Mouse (Mus musculus) MEL (cell line): ENCODE data around the gene Ptgir. TPM values are rescaled to one million over a fixed set of nuclear protein-coding genes. Genes with fewer than 3 reads are reported as not detected.

Source experiments
- DNase-seq: peaks from one replicate; pipeline ENCODE4 v3.0.0; 2011; ENCODE audit warnings: low read depth, low spot score
- H3K27ac ChIP-seq: 2 replicates; pipeline ENCODE4 v1.5.1; 2012; ENCODE audit warnings: low read depth, mild to moderate bottlenecking, control low read depth, low read length, moderate library complexity; ENCODE audit not compliant: control insufficient read depth
- H3K27me3 ChIP-seq, 2 experiments: fragments of 150-350 bp in 1 of 2; sonication (generic) in 1 of 2; 2 replicates each; pipeline ENCODE4 v1.6.1; 2012; ENCODE audit warnings: low read length in 2 of 2, mild to moderate bottlenecking in 2 of 2, improper control_type of control experiment in 1 of 2, moderate library complexity in 1 of 2; ENCODE audit not compliant: insufficient read depth in 2 of 2, control insufficient read depth in 1 of 2
- H3K36me3 ChIP-seq, 2 experiments: 2 replicates each; pipeline ENCODE4 v1.6.1; 2012 to 2014; ENCODE audit warnings: low read length in 2 of 2, improper control_type of control experiment in 1 of 2, inconsistent platforms in 1 of 2, mild to moderate bottlenecking in 1 of 2; ENCODE audit not compliant: insufficient read depth in 2 of 2, control insufficient read depth in 1 of 2
- H3K4me1 ChIP-seq, 2 experiments: fragments of 150-350 bp in 1 of 2; sonication (generic) in 1 of 2; 2 replicates each; pipeline ENCODE4 v1.6.1; 2012; ENCODE audit warnings: low read length in 2 of 2, improper control_type of control experiment in 1 of 2, mild to moderate bottlenecking in 1 of 2; ENCODE audit not compliant: insufficient read depth in 2 of 2, control insufficient read depth in 1 of 2
- H3K4me3 ChIP-seq, 2 experiments: fragments of 150-350 bp in 1 of 2; sonication (generic) in 1 of 2; 2 replicates each; pipeline ENCODE4 v1.5.1; 2012; ENCODE audit warnings: low read depth in 2 of 2, low read length in 2 of 2, mild to moderate bottlenecking in 2 of 2, moderate library complexity in 2 of 2, control low read depth in 1 of 2, improper control_type of control experiment in 1 of 2; ENCODE audit not compliant: control insufficient read depth in 1 of 2, insufficient read depth in 1 of 2
- H3K79me2 ChIP-seq: 2 replicates; pipeline ENCODE4 v1.6.1; 2012; ENCODE audit warnings: mild to moderate bottlenecking, low read length, moderate library complexity; ENCODE audit not compliant: control insufficient read depth, poor library complexity, insufficient read depth
- H3K9ac ChIP-seq: 2 replicates; pipeline ENCODE4 v1.6.1; 2012; ENCODE audit warnings: low read depth, mild to moderate bottlenecking, control low read depth, low read length, moderate library complexity; ENCODE audit not compliant: control insufficient read depth, poor library complexity, severe bottlenecking
- H3K9me3 ChIP-seq: fragments of 150-350 bp; sonication (generic); replicated peaks from 2 replicates; pipeline ENCODE4 v1.6.1; 2012; ENCODE audit warnings: mild to moderate bottlenecking, low read length, improper control_type of control experiment, moderate library complexity; ENCODE audit not compliant: insufficient read depth
- CHD1 ChIP-seq: IDR thresholded peaks from 2 replicates; pipeline ENCODE4 v1.6.1; 2012; ENCODE audit warnings: low read depth, mild to moderate bottlenecking, inconsistent platforms, low read length, improper control_type of control experiment
- CHD2 ChIP-seq: IDR thresholded peaks from 2 replicates; pipeline ENCODE4 v1.6.1; 2011; ENCODE audit warnings: low read length, improper control_type of control experiment
- CTCF ChIP-seq, 3 experiments: IDR thresholded peaks in 2 of 3; conservative IDR thresholded peaks in 1 of 3; 2 replicates each; pipeline ENCODE4 v1.5.1; 2011 to 2012; ENCODE audit warnings: low read length in 3 of 3, low read depth in 2 of 3, mild to moderate bottlenecking in 2 of 3, improper control_type of control experiment in 1 of 3, inconsistent platforms in 1 of 3, mixed read lengths in 1 of 3, moderate library complexity in 1 of 3; ENCODE audit not compliant: control insufficient read depth in 1 of 3, insufficient read depth in 1 of 3, poor library complexity in 1 of 3, severe bottlenecking in 1 of 3
- E2F4 ChIP-seq: IDR thresholded peaks from 2 replicates; pipeline ENCODE4 v1.6.1; 2011; ENCODE audit warnings: low read depth, low read length, improper control_type of control experiment, borderline replicate concordance
- GABPA ChIP-seq: IDR thresholded peaks from 2 replicates; pipeline ENCODE4 v1.6.1; 2012; ENCODE audit warnings: low read depth, mild to moderate bottlenecking, inconsistent platforms, low read length, improper control_type of control experiment, moderate library complexity
- HCFC1 ChIP-seq: IDR thresholded peaks from 2 replicates; pipeline ENCODE4 v1.6.1; 2012; ENCODE audit warnings: low read depth, mild to moderate bottlenecking, inconsistent platforms, low read length, improper control_type of control experiment, moderate library complexity
- KAT2A ChIP-seq: conservative IDR thresholded peaks from 2 replicates; pipeline ENCODE4 v1.6.1; 2012; ENCODE audit warnings: low read depth, low read length, improper control_type of control experiment, inconsistent platforms
- MAFK ChIP-seq: IDR thresholded peaks from 2 replicates; pipeline ENCODE4 v1.6.1; 2011; ENCODE audit warnings: low read depth, mild to moderate bottlenecking, low read length, improper control_type of control experiment, borderline replicate concordance
- MAZ ChIP-seq: IDR thresholded peaks from 2 replicates; pipeline ENCODE4 v1.6.1; 2012; ENCODE audit warnings: low read depth, mild to moderate bottlenecking, inconsistent platforms, low read length, improper control_type of control experiment
- MXI1 ChIP-seq: IDR thresholded peaks from 2 replicates; pipeline ENCODE4 v1.6.1; 2011; ENCODE audit warnings: mild to moderate bottlenecking, low read depth, low read length, improper control_type of control experiment
- MYB ChIP-seq: IDR thresholded peaks from 2 replicates; pipeline ENCODE4 v1.6.1; 2011; ENCODE audit warnings: mild to moderate bottlenecking, low read depth, low read length, improper control_type of control experiment
- MYC ChIP-seq: IDR thresholded peaks from 2 replicates; pipeline ENCODE4 v1.6.1; 2011; ENCODE audit warnings: low read depth, mild to moderate bottlenecking, low read length, improper control_type of control experiment, moderate library complexity
- NELFE ChIP-seq: IDR thresholded peaks from 2 replicates; pipeline ENCODE4 v1.6.1; 2011; ENCODE audit warnings: low read depth, low read length, improper control_type of control experiment
- NRF1 ChIP-seq: IDR thresholded peaks from 2 replicates; pipeline ENCODE4 v1.6.1; 2014; ENCODE audit warnings: low read depth, mild to moderate bottlenecking, inconsistent platforms, low read length, improper control_type of control experiment, moderate library complexity; ENCODE audit not compliant: poor library complexity, insufficient read depth, severe bottlenecking
- POLR2A ChIP-seq, 2 experiments: IDR thresholded peaks; 2 replicates each; pipeline ENCODE4 v1.6.1; 2011 to 2012; ENCODE audit warnings: low read length in 2 of 2, mild to moderate bottlenecking in 2 of 2, control low read depth in 1 of 2, improper control_type of control experiment in 1 of 2, low read depth in 1 of 2, moderate library complexity in 1 of 2; ENCODE audit not compliant: control insufficient read depth in 1 of 2, insufficient read depth in 1 of 2, poor library complexity in 1 of 2
- RAD21 ChIP-seq: IDR thresholded peaks from 2 replicates; pipeline ENCODE4 v1.6.1; 2011; ENCODE audit warnings: mild to moderate bottlenecking, low read depth, low read length, improper control_type of control experiment
- RCOR1 ChIP-seq: IDR thresholded peaks from 2 replicates; pipeline ENCODE4 v1.6.1; 2012; ENCODE audit warnings: low read depth, mild to moderate bottlenecking, inconsistent platforms, low read length, improper control_type of control experiment
- SIN3A ChIP-seq: IDR thresholded peaks from 2 replicates; pipeline ENCODE4 v1.6.1; 2012; ENCODE audit warnings: low read length, improper control_type of control experiment, inconsistent platforms
- SMC3 ChIP-seq: IDR thresholded peaks from 2 replicates; pipeline ENCODE4 v1.6.1; 2011; ENCODE audit warnings: low read depth, low read length, improper control_type of control experiment
- TBP ChIP-seq: IDR thresholded peaks from 2 replicates; pipeline ENCODE4 v1.8.0; 2011; ENCODE audit warnings: low read depth, low read length, improper control_type of control experiment
- TCF12 ChIP-seq: IDR thresholded peaks from 2 replicates; pipeline ENCODE4 v1.6.1; 2014; ENCODE audit warnings: low read depth, mild to moderate bottlenecking, inconsistent platforms, low read length, improper control_type of control experiment, moderate library complexity
- USF1 ChIP-seq: IDR thresholded peaks from 2 replicates; pipeline ENCODE4 v1.6.1; 2014; ENCODE audit warnings: low read depth, mild to moderate bottlenecking, inconsistent platforms, low read length, improper control_type of control experiment, moderate library complexity
- USF2 ChIP-seq, 2 experiments: IDR thresholded peaks; 2 replicates each; pipeline ENCODE4 v1.6.1; 2011 to 2012; ENCODE audit warnings: improper control_type of control experiment in 2 of 2, low read length in 2 of 2, borderline replicate concordance in 1 of 2, inconsistent platforms in 1 of 2, low read depth in 1 of 2, mild to moderate bottlenecking in 1 of 2; ENCODE audit not compliant: insufficient read depth in 1 of 2
- ZKSCAN1 ChIP-seq: IDR thresholded peaks from 2 replicates; pipeline ENCODE4 v1.6.1; 2012; ENCODE audit warnings: low read depth, mild to moderate bottlenecking, inconsistent platforms, low read length, improper control_type of control experiment, moderate library complexity
- ZMIZ1 ChIP-seq: IDR thresholded peaks from 2 replicates; pipeline ENCODE4 v1.6.1; 2012; ENCODE audit warnings: low read depth, mild to moderate bottlenecking, inconsistent platforms, low read length, improper control_type of control experiment, moderate library complexity
- polyA plus RNA-seq, 2 experiments: library from polyadenylated mRNA; stranded (reverse) in 1 of 2; unstranded in 1 of 2; fragments of >175 nt in 1 of 2; fragments of >200 nt in 1 of 2; gene quantifications; 2 replicates each; pipeline versions ENCODE4 v1.2.1 to v1.2.4; 2012; ENCODE audit warnings: low replicate concordance in 2 of 2, low read depth in 1 of 2; ENCODE audit not compliant: insufficient read length in 2 of 2, insufficient read depth in 1 of 2, missing spikeins in 1 of 2
- total RNA-seq: library from RNA; depleted of rRNA; stranded (reverse); fragments of 300-350 nt; gene quantifications from 2 replicates; pipeline ENCODE4 v1.2.3, GENCODE M21; 2012

Gene Ptgir
- total and polyA plus RNA-seq, 3 experiments: 22.8 to 23.7 TPM; not detected in 1

DNA sequence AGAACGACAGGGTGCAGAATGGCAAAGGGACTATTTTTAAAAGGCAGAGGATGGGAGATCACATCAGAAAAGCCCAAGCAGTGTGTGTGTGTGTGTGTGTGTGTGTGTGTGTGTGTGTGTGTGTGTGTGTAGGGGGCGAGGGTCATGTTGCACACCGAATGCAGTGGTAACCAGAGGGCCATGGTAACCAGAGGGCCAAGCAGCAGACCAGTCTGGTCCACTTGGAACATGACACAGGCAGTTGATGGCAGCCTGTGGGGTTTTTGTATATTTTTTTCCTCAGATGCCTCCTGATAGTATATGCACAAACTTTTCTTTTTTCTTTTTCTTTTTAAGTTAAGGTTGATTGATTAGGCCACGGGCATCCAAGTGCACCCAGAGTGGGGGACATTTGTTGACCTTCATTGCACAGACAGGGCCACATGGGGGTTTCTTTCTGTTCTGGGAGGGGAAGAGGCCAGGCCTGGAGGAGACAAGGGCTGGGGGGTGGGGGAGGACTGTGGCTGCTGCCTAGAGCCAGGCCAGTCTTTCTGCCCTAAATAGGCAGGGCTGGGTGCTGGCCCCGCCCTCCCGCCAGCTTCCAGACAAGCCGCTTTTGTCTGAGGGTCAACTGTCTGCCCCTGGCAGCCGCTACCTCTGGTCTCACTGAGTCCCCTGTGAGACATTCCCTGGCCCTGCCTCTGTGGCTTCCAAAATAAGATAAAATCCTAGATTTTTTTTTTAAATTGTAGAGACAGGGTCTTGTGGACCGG, 26.3 kb upstream of the Ptgir start:
- no peak overlapping the region for H3K9ac ChIP-seq
- H3K4me1 ChIP-seq: peaks cover 3 to 5% of the 10 kb centered on the region in 2 experiments; a peak in 3 of 4 replicates
- no peak for DNase-seq
- H3K27ac ChIP-seq: no peak overlapping the region
- no peak overlapping the region for H3K4me3 ChIP-seq
- peaks cover 0 to 4% of the 10 kb centered on the region in 2 experiments; a peak in 1 of 4 replicates for H3K36me3 ChIP-seq
- no peaks in the 10 kb centered on the region for H3K27me3 ChIP-seq
- H3K9me3 ChIP-seq: no peaks in the 10 kb centered on the region
- no peaks in the 10 kb centered on the region; the same call in 1 of the 2 replicates for H3K79me2 ChIP-seq
- TF ChIP-seq ZMIZ1 (no peak), GABPA (no peak), CHD1 (no peak), NELFE (no peak), USF1 (no peak), ZKSCAN1 (no peak), USF2 (IDR thresholded peaks at IDR 0.05; ENCODE audit: borderline replicate concordance in 1 of 2, insufficient read depth in 1 of 2, low read depth in 1 of 2, low read length in 2 of 2) (no peak), MAZ (no peak), MAFK (no peak), HCFC1 (no peak), CHD2 (no peak), KAT2A (no peak), MYB (no peak), POLR2A (IDR thresholded peaks at IDR 0.05; ENCODE audit: control insufficient read depth in 1 of 2, insufficient read depth in 1 of 2, low read depth in 1 of 2, low read length in 2 of 2, poor library complexity in 1 of 2) (no peak), SMC3 (no peak), RAD21 (no peak), NRF1 (no peak), MYC (no peak), MXI1 (no peak), CTCF (IDR thresholded peaks at IDR 0.05 in 2 of 3, conservative IDR thresholded peaks at IDR 0.05 in 1 of 3; ENCODE audit: control insufficient read depth in 1 of 3, insufficient read depth in 1 of 3, low read depth in 2 of 3, low read length in 3 of 3, poor library complexity in 1 of 3, severe bottlenecking in 1 of 3) (no peak)

DNA sequence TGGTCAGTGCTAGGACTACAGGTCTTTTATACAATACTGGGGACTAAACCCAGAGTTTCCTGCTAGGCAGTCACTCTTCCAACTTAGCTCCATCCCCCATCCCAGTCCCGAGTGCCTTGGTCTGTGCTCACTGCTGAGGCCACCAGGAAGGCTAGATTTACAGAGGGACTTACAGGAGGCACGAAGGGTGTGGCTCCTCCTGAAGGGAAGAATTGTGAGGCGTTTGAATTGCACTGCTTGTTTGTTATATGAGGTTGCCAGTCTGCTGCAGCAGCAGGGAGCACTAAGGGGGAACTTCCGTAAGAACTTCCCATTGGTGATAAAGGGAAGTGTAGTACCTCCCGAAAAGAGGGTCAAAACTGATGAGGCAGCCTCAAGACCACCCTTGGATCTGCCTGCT, 25.7 kb upstream of the Ptgir start:
- Histone ChIP-seq H3K4me3 (no peak overlapping the region), H3K4me1 (peaks cover 3 to 5% of the 10 kb centered on the region in 2 experiments; a peak in 3 of 4 replicates), H3K79me2 (no peaks in the 10 kb centered on the region), H3K36me3 (peaks cover 0 to 4% of the 10 kb centered on the region in 2 experiments; a peak in 1 of 4 replicates), H3K27ac (no peak overlapping the region), H3K9me3 (no peaks in the 10 kb centered on the region), H3K9ac (no peak overlapping the region), H3K27me3 (no peaks in the 10 kb centered on the region)
- TF ChIP-seq CHD1 (no peak), GABPA (no peak), RCOR1 (no peak), TCF12 (no peak), NELFE (no peak), SIN3A (no peak), MXI1 (no peak), TBP (no peak), NRF1 (no peak), E2F4 (no peak)
- DNase-seq: no peak
